Mouse (Mus musculus): ENCODE results near the gene 6430571L13Rik. TPM values are rescaled to one million over a fixed set of nuclear protein-coding genes. Genes with fewer than 3 reads are reported as not detected.

Gene 6430571L13Rik
- polyA plus RNA-seq (2012; ENCODE audit: insufficient read depth, insufficient read length, low replicate concordance, missing spikeins): not detected in 2 replicates

GRCm38 (mm10) chr9:107340267-107340859, at the start of gene 6430571L13Rik:
TSS of gene 6430571L13Rik (plus strand) at chr9:107340602.
- no peak for TF ChIP-seq CTCF (IDR thresholded peaks at IDR 0.05; ENCODE audit: insufficient read depth, low read depth, low read length)
- TF ChIP-seq POLR2A (IDR thresholded peaks at IDR 0.05; ENCODE audit: insufficient read depth, low read depth, low read length): no peak
- peaks cover 23% of the 10 kb centered on the region for H3K4me1 ChIP-seq (ENCODE audit: control insufficient read depth, insufficient read depth, low read length)

GRCm38 (mm10) chr9:107290897-107291296, 49.5 kb upstream of the 6430571L13Rik start:
- TF ChIP-seq CTCF (IDR thresholded peaks at IDR 0.05; ENCODE audit: insufficient read depth, low read depth, low read length) (peak; percentile 98), POLR2A (IDR thresholded peaks at IDR 0.05; ENCODE audit: insufficient read depth, low read depth, low read length) (no peak)
- H3K27ac ChIP-seq (ENCODE audit: insufficient read depth, low read depth, low read length): no peak overlapping the region
- H3K4me3 ChIP-seq (ENCODE audit: insufficient read depth, low read depth, low read length): no peak overlapping the region
- H3K4me1 ChIP-seq (ENCODE audit: control insufficient read depth, insufficient read depth, low read length): peaks cover 10% of the 10 kb centered on the region
- 30% methylated on average over 10 of the region's 10 CpGs for WGBS

More at GRCm38 (mm10) chr9:107340267-107340859, at the start of gene 6430571L13Rik:
- Histone ChIP-seq H3K27ac (ENCODE audit: insufficient read depth, low read depth, low read length) (peak within 1 kb of the TSS; percentile 83), H3K4me3 (ENCODE audit: insufficient read depth, low read depth, low read length) (peak within 1 kb of the TSS; percentile 81)
- WGBS: 2% methylated on average over 34 of the region's 34 CpGs

GRCm38 (mm10) chr9:107294249-107294648, 46.2 kb upstream of the 6430571L13Rik start:
- TF ChIP-seq POLR2A (IDR thresholded peaks at IDR 0.05; ENCODE audit: insufficient read depth, low read depth, low read length) (no peak), CTCF (IDR thresholded peaks at IDR 0.05; ENCODE audit: insufficient read depth, low read depth, low read length) (peak; percentile 67)
- Histone ChIP-seq H3K4me1 (ENCODE audit: control insufficient read depth, insufficient read depth, low read length) (peaks cover 19% of the 10 kb centered on the region), H3K4me3 (ENCODE audit: insufficient read depth, low read depth, low read length) (no peak overlapping the region), H3K27ac (ENCODE audit: insufficient read depth, low read depth, low read length) (no peak overlapping the region)
- 4% methylated on average over 6 of the region's 6 CpGs for WGBS

- WGBS: 73% methylated on average over 4 of the region's 4 CpGs
- no peak overlapping the region for H3K4me3 ChIP-seq (ENCODE audit: insufficient read depth, low read depth, low read length)
- peaks cover 16% of the 10 kb centered on the region for H3K4me1 ChIP-seq (ENCODE audit: control insufficient read depth, insufficient read depth, low read length)
- TF ChIP-seq POLR2A (IDR thresholded peaks at IDR 0.05; ENCODE audit: insufficient read depth, low read depth, low read length) (no peak), CTCF (IDR thresholded peaks at IDR 0.05; ENCODE audit: insufficient read depth, low read depth, low read length) (no peak)
- H3K27ac ChIP-seq (ENCODE audit: insufficient read depth, low read depth, low read length): no peak overlapping the region
Observed at GRCm38 (mm10) chr9:107295616-107296015, 44.8 kb upstream of the 6430571L13Rik start.

- peak within 1 kb of the TSS; percentile 72 for H3K4me3 ChIP-seq (ENCODE audit: insufficient read depth, low read depth, low read length)
- peaks cover 18% of the 10 kb centered on the region for H3K4me1 ChIP-seq (ENCODE audit: control insufficient read depth, insufficient read depth, low read length)
- TF ChIP-seq CTCF (IDR thresholded peaks at IDR 0.05; ENCODE audit: insufficient read depth, low read depth, low read length) (no peak), POLR2A (IDR thresholded peaks at IDR 0.05; ENCODE audit: insufficient read depth, low read depth, low read length) (no peak)
- H3K27ac ChIP-seq (ENCODE audit: insufficient read depth, low read depth, low read length): no peak within 1 kb of the TSS
Observed at GRCm38 (mm10) chr9:107296016-107296040, 44.6 kb upstream of the 6430571L13Rik start, which contains the start of gene Cish. TSS of gene Cish (plus strand) at chr9:107296026.

GRCm38 (mm10) chr9:107296041-107296440, 44.4 kb upstream of the 6430571L13Rik start:
- TF ChIP-seq POLR2A (IDR thresholded peaks at IDR 0.05; ENCODE audit: insufficient read depth, low read depth, low read length): no peak; the same call in 1 of the 2 replicates
- TF ChIP-seq CTCF (IDR thresholded peaks at IDR 0.05; ENCODE audit: insufficient read depth, low read depth, low read length): no peak
- H3K27ac ChIP-seq (ENCODE audit: insufficient read depth, low read depth, low read length): no peak overlapping the region
- H3K4me3 ChIP-seq (ENCODE audit: insufficient read depth, low read depth, low read length): peak overlapping the region; percentile 72
- WGBS: 6% methylated on average over 14 of the region's 14 CpGs
- H3K4me1 ChIP-seq (ENCODE audit: control insufficient read depth, insufficient read depth, low read length): peaks cover 20% of the 10 kb centered on the region

GRCm38 (mm10) chr9:107296501-107296965, 43.9 kb upstream of the 6430571L13Rik start:
- Histone ChIP-seq H3K27ac (ENCODE audit: insufficient read depth, low read depth, low read length) (no peak overlapping the region), H3K4me3 (ENCODE audit: insufficient read depth, low read depth, low read length) (peak overlapping the region; percentile 72), H3K4me1 (ENCODE audit: control insufficient read depth, insufficient read depth, low read length) (peaks cover 20% of the 10 kb centered on the region)
- TF ChIP-seq POLR2A (IDR thresholded peaks at IDR 0.05; ENCODE audit: insufficient read depth, low read depth, low read length) (no peak; the same call in 1 of the 2 replicates), CTCF (IDR thresholded peaks at IDR 0.05; ENCODE audit: insufficient read depth, low read depth, low read length) (no peak)
- under 1% methylated on average over 31 of the region's 31 CpGs for WGBS

- Histone ChIP-seq H3K27ac (ENCODE audit: insufficient read depth, low read depth, low read length) (no peak overlapping the region), H3K4me1 (ENCODE audit: control insufficient read depth, insufficient read depth, low read length) (peaks cover 20% of the 10 kb centered on the region), H3K4me3 (ENCODE audit: insufficient read depth, low read depth, low read length) (peak overlapping the region; percentile 72)
- 11% methylated on average over 16 of the region's 16 CpGs for WGBS
- no peak for TF ChIP-seq CTCF (IDR thresholded peaks at IDR 0.05; ENCODE audit: insufficient read depth, low read depth, low read length)
Observed at GRCm38 (mm10) chr9:107297059-107297458, 43.3 kb upstream of the 6430571L13Rik start.

- Histone ChIP-seq H3K4me1 (ENCODE audit: control insufficient read depth, insufficient read depth, low read length) (peaks cover 20% of the 10 kb centered on the region), H3K4me3 (ENCODE audit: insufficient read depth, low read depth, low read length) (peak overlapping the region; percentile 72), H3K27ac (ENCODE audit: insufficient read depth, low read depth, low read length) (no peak overlapping the region)
- TF ChIP-seq CTCF (IDR thresholded peaks at IDR 0.05; ENCODE audit: insufficient read depth, low read depth, low read length): no peak
- no peak for TF ChIP-seq POLR2A (IDR thresholded peaks at IDR 0.05; ENCODE audit: insufficient read depth, low read depth, low read length)
- WGBS: 89% methylated on average over 4 of the region's 4 CpGs
Observed at GRCm38 (mm10) chr9:107297658-107298057, 42.7 kb upstream of the 6430571L13Rik start.
